Mouse (Mus musculus): ENCODE measurements around the gene Slc9a7.

The Slc9a7 gene

GRCm38 (mm10) chrX:20291282-20292039 is at the start of gene Slc9a7:
Gene Slc9a7, minus strand, starts transcription at chrX:20291807.
- peak; percentile 74 for DNase-seq

- peak; percentile 25 for DNase-seq
These were observed 44.1 kb upstream of the Slc9a7 start for GRCm38 (mm10) chrX:20335722-20336121.

- peak; percentile 15 for DNase-seq
These were observed 41.1 kb upstream of the Slc9a7 start for GRCm38 (mm10) chrX:20332756-20333155.

GRCm38 (mm10) chrX:20307215-20307614 is 15.6 kb upstream of the Slc9a7 start:
- no peak for DNase-seq

- no peak for DNase-seq
These were observed 14.3 kb upstream of the Slc9a7 start for GRCm38 (mm10) chrX:20305941-20306340.

GRCm38 (mm10) chrX:20303280-20303679 is 11.7 kb upstream of the Slc9a7 start:
- DNase-seq = no peak

GRCm38 (mm10) chrX:20292040-20292417 is 422 bp upstream of the Slc9a7 start:
- no peak for DNase-seq

GRCm38 (mm10) chrX:20290715-20291114 is 892 bp downstream of the Slc9a7 start:
- no peak for DNase-seq

GRCm38 (mm10) chrX:20288674-20289073 is 2.9 kb downstream of the Slc9a7 start:
- DNase-seq = no peak

GRCm38 (mm10) chrX:20286254-20286653 is 5.4 kb downstream of the Slc9a7 start:
- DNase-seq = no peak

GRCm38 (mm10) chrX:20279424-20279823 is 12.2 kb downstream of the Slc9a7 start:
- DNase-seq = no peak

GRCm38 (mm10) chrX:20273854-20274253 is 17.8 kb downstream of the Slc9a7 start:
- no peak for DNase-seq

- no peak for DNase-seq
These were observed 19.6 kb downstream of the Slc9a7 start for GRCm38 (mm10) chrX:20271980-20272379.

- no peak for DNase-seq
These were observed 21.6 kb downstream of the Slc9a7 start for GRCm38 (mm10) chrX:20269980-20270379.

- no peak for DNase-seq
These were observed 27.2 kb downstream of the Slc9a7 start for GRCm38 (mm10) chrX:20264370-20264769.

GRCm38 (mm10) chrX:20228102-20228501 is 63.5 kb downstream of the Slc9a7 start:
- no peak for DNase-seq

GRCm38 (mm10) chrX:20221486-20221885 is 70.1 kb downstream of the Slc9a7 start:
- DNase-seq = no peak

GRCm38 (mm10) chrX:20185616-20186015 is 106.0 kb downstream of the Slc9a7 start:
- no peak for DNase-seq

- no peak for DNase-seq
These were observed 114.8 kb downstream of the Slc9a7 start for GRCm38 (mm10) chrX:20176792-20177191.

GRCm38 (mm10) chrX:20168430-20168829 is 123.2 kb downstream of the Slc9a7 start:
- no peak for DNase-seq

GRCm38 (mm10) chrX:20164984-20165383 is 126.6 kb downstream of the Slc9a7 start:
- no peak for DNase-seq

- DNase-seq = peak; percentile 16
These were observed 129.3 kb downstream of the Slc9a7 start for GRCm38 (mm10) chrX:20162322-20162711.

- no peak for DNase-seq
These were observed 129.8 kb downstream of the Slc9a7 start for GRCm38 (mm10) chrX:20161687-20162321.

GRCm38 (mm10) chrX:20160301-20160700 is 131.3 kb downstream of the Slc9a7 start:
- DNase-seq = no peak

- DNase-seq = no peak
These were observed 134.1 kb downstream of the Slc9a7 start for GRCm38 (mm10) chrX:20157519-20157918.

All from cerebellum, adult 11 months (tissue).